Mouse (Mus musculus) lung, embryonic 14.5 days (tissue): ENCODE data around the gene Trim30b. TPM values are rescaled to one million over a fixed set of nuclear protein-coding genes. Genes with fewer than 3 reads are reported as not detected.

Experiments used
- ATAC-seq: fragments of 200-750 bp; cut with Nextera tagmentation; 2 replicates; pipeline ENCODE4 v1.8.0; 2017; ENCODE audit warnings: mild to moderate bottlenecking, moderate TSS enrichment, moderate library complexity; ENCODE audit not compliant: insufficient read depth
- DNase-seq: peaks from one replicate; pipeline ENCODE4 v3.0.0-alpha.2; 2015
- H3K27ac ChIP-seq: fragments of 300-500 bp; sonication (generic); 2 replicates; pipeline ENCODE4 v1.5.1; 2014; ENCODE audit warnings: low read depth, mild to moderate bottlenecking, moderate library complexity
- H3K27me3 ChIP-seq: fragments of 300-500 bp; sonication (generic); 2 replicates; pipeline ENCODE4 v1.6.1; 2014; ENCODE audit warnings: low read length, control low read depth; ENCODE audit not compliant: insufficient read depth
- H3K36me3 ChIP-seq: fragments of 300-500 bp; sonication (generic); 2 replicates; pipeline ENCODE4 v1.6.1; 2014; ENCODE audit warnings: control low read depth; ENCODE audit not compliant: insufficient read depth
- H3K4me1 ChIP-seq: fragments of 300-500 bp; sonication (generic); 2 replicates; pipeline ENCODE4 v1.6.1; 2014; ENCODE audit warnings: antibody characterized with exemption, control low read depth; ENCODE audit not compliant: insufficient read depth
- H3K4me2 ChIP-seq: fragments of 300-500 bp; sonication (generic); 2 replicates; pipeline ENCODE4 v1.6.1; 2014; ENCODE audit warnings: mild to moderate bottlenecking
- H3K4me3 ChIP-seq: fragments of 300-500 bp; sonication (generic); 2 replicates; pipeline ENCODE4 v1.5.1; 2014; ENCODE audit warnings: low read depth, low read length
- H3K9ac ChIP-seq: fragments of 300-500 bp; sonication (generic); 2 replicates; pipeline ENCODE4 v1.6.1; 2014
- H3K9me3 ChIP-seq: fragments of 300-500 bp; sonication (generic); 2 replicates; pipeline ENCODE4 v1.6.1; 2016; ENCODE audit warnings: low read depth, low read length, control low read depth
- CTCF ChIP-seq: IDR thresholded peaks from 2 replicates; pipeline ENCODE4 v1.5.1; 2016; ENCODE audit warnings: antibody characterized with exemption, low read depth
- WGBS: fragments of 180-500 bp; shearing (Covaris S2); extraction: QIAGEN DNeasy Blood & Tissue Kit; methylation state at CpG from one replicate; pipeline ENCODE4 v1.1.7; 2014; 5-methylcytosine and 5-hydroxymethylcytosine counted together
- polyA plus RNA-seq: library from polyadenylated mRNA; unstranded; fragments of >200 nt; fragmentation: Nextera tagmentation; extraction: Ambion mirVana; gene quantifications from 2 replicates; pipeline ENCODE4 v1.2.1, GENCODE M21; 2014

Trim30b gene
- polyA plus RNA-seq, 1 experiment from 2014 or later: 0.04 TPM

- no peaks in the 10 kb centered on the region for H3K4me1 ChIP-seq
- no peaks in the 10 kb centered on the region for H3K27me3 ChIP-seq
- DNase-seq (peak; percentile 44), ATAC-seq (peak; percentile 64)
- no peak for TF ChIP-seq CTCF
- peak overlapping the region; percentile 58 for H3K4me2 ChIP-seq
- H3K27ac ChIP-seq: no peak overlapping the region
- WGBS: 8% methylated on average over 15 of the region's 15 CpGs
- H3K36me3 ChIP-seq: no peaks in the 10 kb centered on the region
- no peaks in the 10 kb centered on the region for H3K9me3 ChIP-seq
- H3K4me3 ChIP-seq: peak overlapping the region; percentile 39
- peak overlapping the region; percentile 41 for H3K9ac ChIP-seq
Measured at GRCm38 (mm10) chr7:104314796-104315353, 54.8 kb downstream of the Trim30b start.

Other genes with a start within 250 kb of the Trim30b start
- gene Ubqln5, start 240.1 kb downstream of the Trim30b start, polyA plus RNA-seq: not detected in 2 replicates
- not detected in 2 replicates for gene Olfr643, start 232.5 kb downstream of the Trim30b start, polyA plus RNA-seq
- not detected in 2 replicates for gene Ubqln3, start 226.6 kb downstream of the Trim30b start, polyA plus RNA-seq
- not detected in 2 replicates for gene Ubqlnl, start 219.3 kb downstream of the Trim30b start, polyA plus RNA-seq
- gene Olfm5, start 205.1 kb downstream of the Trim30b start, polyA plus RNA-seq: 0.08 TPM in 1 of 2 replicates, not detected in the other
- 0.32 and 0.37 TPM in 2 replicates for gene Olfr648, start 186.5 kb downstream of the Trim30b start, polyA plus RNA-seq
- not detected in 2 replicates for gene Olfr649, start 173.9 kb downstream of the Trim30b start, polyA plus RNA-seq
- gene Trim6, start 151.1 kb downstream of the Trim30b start, polyA plus RNA-seq: 0.62 and 1.1 TPM in 2 replicates
- 1.4 and 1.6 TPM in 2 replicates for gene Trim34a, start 125.4 kb downstream of the Trim30b start, polyA plus RNA-seq
- 0.28 and 0.30 TPM in 2 replicates for gene Trim5, start 81.8 kb downstream of the Trim30b start, polyA plus RNA-seq
- 3.2 and 3.6 TPM in 2 replicates for gene Trim12a, start 54.4 kb downstream of the Trim30b start, polyA plus RNA-seq
- gene Trim34b, start 40.4 kb downstream of the Trim30b start, polyA plus RNA-seq: not detected in 2 replicates
- gene Trim12c, start 16.5 kb downstream of the Trim30b start, polyA plus RNA-seq: 1.0 and 1.4 TPM in 2 replicates
- 0.24 and 0.32 TPM in 2 replicates for gene Trim30c, start 31.0 kb upstream of the Trim30b start, polyA plus RNA-seq
- 0.71 and 1.2 TPM in 2 replicates for gene Trim30a, start 95.3 kb upstream of the Trim30b start, polyA plus RNA-seq
- gene Trim30d, start 138.0 kb upstream of the Trim30b start, polyA plus RNA-seq: 0.29 and 0.46 TPM in 2 replicates
- gene Olfr651, start 180.2 kb upstream of the Trim30b start, polyA plus RNA-seq: not detected in 2 replicates
- gene Olfr652, start 191.0 kb upstream of the Trim30b start, polyA plus RNA-seq: not detected in 2 replicates
- not detected in 2 replicates for gene Olfr653, start 207.4 kb upstream of the Trim30b start, polyA plus RNA-seq
- gene Olfr654, start 217.1 kb upstream of the Trim30b start, polyA plus RNA-seq: not detected in 2 replicates
- gene Olfr655, start 231.9 kb upstream of the Trim30b start, polyA plus RNA-seq: not detected in 2 replicates
- gene Olfr656, start 244.1 kb upstream of the Trim30b start, polyA plus RNA-seq: not detected in 2 replicates